Mouse (Mus musculus) C2C12 (cell line): ENCODE data around the gene Gm10799. TPM values are rescaled to one million over a fixed set of nuclear protein-coding genes. Genes with fewer than 3 reads are reported as not detected.

Source experiments
- H3K27me3 ChIP-seq: one replicate; pipeline ENCODE4 v1.6.1; 2011; ENCODE audit not compliant: control insufficient read depth, insufficient read depth, insufficient read length
- H3K36me3 ChIP-seq: one replicate; pipeline ENCODE4 v1.6.1; 2011; ENCODE audit not compliant: control insufficient read depth, insufficient read depth
- H3K4me3 ChIP-seq: one replicate; pipeline ENCODE4 v1.5.1; 2011; ENCODE audit warnings: mild to moderate bottlenecking, control low read depth; ENCODE audit not compliant: poor library complexity, insufficient read depth, severe bottlenecking
- H3K79me2 ChIP-seq: one replicate; pipeline ENCODE4 v1.6.1; 2011; ENCODE audit not compliant: control insufficient read depth, insufficient read depth
- H3K79me3 ChIP-seq: one replicate; pipeline ENCODE4 v1.6.1; 2011; ENCODE audit warnings: low read depth, control low read depth
- H3ac ChIP-seq: one replicate; pipeline ENCODE3; 2011; ENCODE audit warnings: low read depth; ENCODE audit not compliant: control insufficient read depth, insufficient read length
- CEBPB ChIP-seq: IDR thresholded peaks from one replicate; pipeline ENCODE4 v1.6.1; 2011; ENCODE audit warnings: low read depth, mild to moderate bottlenecking, control low read depth, moderate library complexity
- CTCF ChIP-seq: IDR thresholded peaks from one replicate; pipeline ENCODE4 v1.5.1; 2011; ENCODE audit not compliant: control insufficient read depth, insufficient read depth, insufficient read length
- FOSL1 ChIP-seq: IDR thresholded peaks from one replicate; pipeline ENCODE4 v1.8.0; 2011; ENCODE audit warnings: mild to moderate bottlenecking, low read length; ENCODE audit not compliant: poor library complexity, insufficient read depth, severe bottlenecking
- MAX ChIP-seq: IDR thresholded peaks from one replicate; pipeline ENCODE4 v1.6.1; 2011; ENCODE audit warnings: mild to moderate bottlenecking, control low read depth
- MYOD1 ChIP-seq: IDR thresholded peaks from one replicate; pipeline ENCODE4 v1.6.1; 2011; ENCODE audit warnings: low read depth; ENCODE audit not compliant: control insufficient read depth, insufficient read length
- MYOG ChIP-seq: IDR thresholded peaks from one replicate; pipeline ENCODE4 v1.6.1; 2011; ENCODE audit not compliant: control insufficient read depth, insufficient read length; ENCODE audit errors: extremely low read depth
- USF1 ChIP-seq: IDR thresholded peaks from one replicate; pipeline ENCODE4 v1.6.1; 2011; ENCODE audit warnings: low read depth, mild to moderate bottlenecking, control low read depth, moderate library complexity
- polyA plus RNA-seq: library from polyadenylated mRNA; unstranded; fragments of >200 nt; fragmentation: generic; extraction: Trizol; gene quantifications from one replicate; pipeline ENCODE4 v1.2.1, GENCODE M21; 2012; ENCODE audit warnings: missing spikeins

The Gm10799 gene
- polyA plus RNA-seq, 1 experiment: not detected

- peaks cover 40% of the 10 kb centered on the region for H3K36me3 ChIP-seq
- no peaks in the 10 kb centered on the region for H3K27me3 ChIP-seq
- H3ac ChIP-seq: no peak overlapping the region
- H3K4me3 ChIP-seq: no peak overlapping the region
- no peaks in the 10 kb centered on the region for H3K79me3 ChIP-seq
- TF ChIP-seq MAX (no peak), CEBPB (no peak), USF1 (no peak), FOSL1 (no peak), CTCF (no peak), MYOD1 (no peak), MYOG (no peak)
- H3K79me2 ChIP-seq: no peaks in the 10 kb centered on the region
These were observed 9.4 kb downstream of the Gm10799 start for GRCm38 (mm10) chr2:104058954-104059353.

- Histone ChIP-seq H3K36me3 (peaks cover 46% of the 10 kb centered on the region), H3K27me3 (no peaks in the 10 kb centered on the region), H3K79me3 (no peaks in the 10 kb centered on the region), H3ac (no peak overlapping the region), H3K79me2 (no peaks in the 10 kb centered on the region), H3K4me3 (no peak overlapping the region)
- TF ChIP-seq CTCF (no peak), CEBPB (no peak)
These were observed 10.0 kb downstream of the Gm10799 start for GRCm38 (mm10) chr2:104058381-104058780.

- Histone ChIP-seq H3ac (no peak overlapping the region), H3K27me3 (no peaks in the 10 kb centered on the region), H3K4me3 (no peak overlapping the region), H3K36me3 (peaks cover 44% of the 10 kb centered on the region), H3K79me2 (no peaks in the 10 kb centered on the region), H3K79me3 (no peaks in the 10 kb centered on the region)
- TF ChIP-seq CTCF (no peak), MAX (no peak), FOSL1 (no peak), MYOG (no peak), CEBPB (no peak), USF1 (no peak), MYOD1 (no peak)
These were observed 23.8 kb downstream of the Gm10799 start for GRCm38 (mm10) chr2:104044479-104045080.

GRCm38 (mm10) chr2:104043624-104044478 is 24.5 kb downstream of the Gm10799 start:
- H3K4me3 ChIP-seq: no peak overlapping the region
- peaks cover 46% of the 10 kb centered on the region for H3K36me3 ChIP-seq
- H3K79me2 ChIP-seq: no peaks in the 10 kb centered on the region
- TF ChIP-seq USF1: no peak
- TF ChIP-seq MAX: no peak
- no peak for TF ChIP-seq MYOD1
- TF ChIP-seq FOSL1: no peak
- no peak for TF ChIP-seq CTCF
- TF ChIP-seq MYOG: no peak
- TF ChIP-seq CEBPB: no peak
- no peaks in the 10 kb centered on the region for H3K27me3 ChIP-seq
- H3ac ChIP-seq: no peak overlapping the region
- no peaks in the 10 kb centered on the region for H3K79me3 ChIP-seq

GRCm38 (mm10) chr2:104042766-104043165 is 25.6 kb downstream of the Gm10799 start:
- Histone ChIP-seq H3K4me3 (no peak overlapping the region), H3K79me3 (no peaks in the 10 kb centered on the region), H3ac (no peak overlapping the region), H3K36me3 (peaks cover 38% of the 10 kb centered on the region), H3K27me3 (no peaks in the 10 kb centered on the region), H3K79me2 (no peaks in the 10 kb centered on the region)
- TF ChIP-seq CTCF (no peak), FOSL1 (no peak), MYOD1 (no peak), MAX (no peak), USF1 (no peak), CEBPB (no peak), MYOG (no peak)
